Mouse (Mus musculus) midbrain, embryonic 16.5 days (tissue): ENCODE results near the gene Ercc2. TPM values are rescaled to one million over a fixed set of nuclear protein-coding genes. Genes with fewer than 3 reads are reported as not detected.

ENCODE experiments used
- ATAC-seq: fragments of 200-750 bp; cut with Nextera tagmentation; 2 replicates; pipeline ENCODE4 v1.8.0; 2017; ENCODE audit warnings: moderate TSS enrichment
- H3K27ac ChIP-seq: fragments of 300-500 bp; sonication (generic); 2 replicates; pipeline ENCODE4 v1.5.1; 2014; ENCODE audit warnings: mild to moderate bottlenecking, low read length, mixed read lengths
- H3K27me3 ChIP-seq: fragments of 300-500 bp; sonication (generic); 2 replicates; pipeline ENCODE4 v1.6.1; 2014; ENCODE audit warnings: low read depth, low read length, mixed read lengths; ENCODE audit not compliant: control insufficient read depth, insufficient read depth
- H3K36me3 ChIP-seq: fragments of 300-500 bp; sonication (generic); 2 replicates; pipeline ENCODE4 v1.6.1; 2014; ENCODE audit warnings: mild to moderate bottlenecking, low read length, moderate library complexity, mixed read lengths; ENCODE audit not compliant: control insufficient read depth, insufficient read depth
- H3K4me1 ChIP-seq: fragments of 300-500 bp; sonication (generic); 2 replicates; pipeline ENCODE4 v1.6.1; 2014; ENCODE audit warnings: mild to moderate bottlenecking, low read length, mixed read lengths; ENCODE audit not compliant: control insufficient read depth, insufficient read depth
- H3K4me2 ChIP-seq: fragments of 300-500 bp; sonication (generic); 2 replicates; pipeline ENCODE4 v1.6.1; 2014; ENCODE audit warnings: mild to moderate bottlenecking, low read length, mixed read lengths
- H3K4me3 ChIP-seq: fragments of 300-500 bp; sonication (generic); 2 replicates; pipeline ENCODE4 v1.5.1; 2014; ENCODE audit warnings: low read depth, mild to moderate bottlenecking, low read length, moderate library complexity, mixed read lengths
- H3K9ac ChIP-seq: fragments of 300-500 bp; sonication (generic); 2 replicates; pipeline ENCODE4 v1.6.1; 2014; ENCODE audit warnings: low read depth, low read length, mixed read lengths
- H3K9me3 ChIP-seq: fragments of 300-500 bp; sonication (generic); replicated peaks from 2 replicates; pipeline ENCODE4 v1.6.1; 2014; ENCODE audit warnings: mild to moderate bottlenecking, low read length, mixed read lengths; ENCODE audit not compliant: control insufficient read depth, poor library complexity, severe bottlenecking
- WGBS: fragments of 180-500 bp; shearing (Covaris S2); extraction: QIAGEN DNeasy Blood & Tissue Kit; methylation state at CpG from one replicate; pipeline ENCODE4 v1.1.7; 2014; 5-methylcytosine and 5-hydroxymethylcytosine counted together
- polyA plus RNA-seq: library from polyadenylated mRNA; unstranded; fragments of >200 nt; fragmentation: Nextera tagmentation; extraction: Ambion mirVana; gene quantifications from 2 replicates; pipeline ENCODE4 v1.2.1, GENCODE M21; 2015

Ercc2 gene
- polyA plus RNA-seq, 1 experiment from 2014 or later, result 29.5 TPM

DNA sequence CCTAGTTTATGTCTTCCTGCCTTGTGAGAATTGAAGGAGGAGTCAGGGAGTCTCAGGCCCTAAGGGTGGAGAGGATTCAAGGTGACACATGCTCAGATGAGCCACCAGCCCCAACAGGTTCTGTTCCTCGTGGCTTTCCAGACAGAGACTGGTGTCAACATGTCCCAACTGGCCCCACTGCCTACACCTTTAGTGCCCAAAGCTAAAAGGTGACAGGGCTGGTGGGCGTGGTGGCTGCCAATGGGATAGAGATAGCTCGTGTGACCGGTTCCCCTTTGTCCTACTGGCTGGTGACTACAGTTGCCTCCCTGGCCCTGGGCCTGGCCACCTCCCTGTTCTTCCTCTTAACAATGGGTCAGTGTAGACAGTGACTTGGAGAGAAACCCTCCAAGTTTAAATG is 16.4 kb upstream of the Ercc2 start:
- Histone ChIP-seq H3K9me3 (no peaks in the 10 kb centered on the region), H3K4me3 (no peak overlapping the region), H3K36me3 (no peaks in the 10 kb centered on the region), H3K27me3 (no peaks in the 10 kb centered on the region), H3K4me2 (no peak overlapping the region), H3K27ac (no peak overlapping the region), H3K4me1 (peaks cover 7% of the 10 kb centered on the region; the same call in 1 of the 2 replicates), H3K9ac (no peak overlapping the region)
- WGBS, result 80% methylated on average over 4 of the region's 4 CpGs
- no peak for ATAC-seq

DNA sequence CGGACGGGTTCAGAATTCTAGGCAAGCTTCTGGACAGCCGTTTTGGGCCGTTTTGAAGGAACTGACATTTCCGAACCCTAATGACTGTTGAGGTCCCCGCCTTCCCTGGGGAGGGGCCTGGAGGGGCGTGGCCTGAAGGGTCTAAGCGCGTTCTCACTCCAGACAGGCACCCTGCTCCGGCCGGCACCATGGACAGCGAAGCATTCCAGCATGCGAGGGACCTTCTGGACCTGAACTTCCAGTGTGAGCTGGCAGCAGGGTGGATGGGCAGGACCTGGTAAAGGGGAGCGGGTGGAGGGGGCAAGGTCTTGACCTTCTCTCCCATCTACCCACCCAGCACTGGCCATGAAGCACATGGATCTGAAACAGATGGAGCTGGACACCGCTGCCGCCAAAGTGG is 13.4 kb upstream of the Ercc2 start:
- peaks cover 5% of the 10 kb centered on the region; the same call in 1 of the 2 replicates for H3K4me1 ChIP-seq
- WGBS, result 28% methylated on average over 16 of the region's 16 CpGs
- no peaks in the 10 kb centered on the region for H3K36me3 ChIP-seq
- H3K9me3 ChIP-seq, result no peaks in the 10 kb centered on the region
- no peak overlapping the region for H3K9ac ChIP-seq
- no peaks in the 10 kb centered on the region for H3K27me3 ChIP-seq
- no peak for ATAC-seq
- no peak overlapping the region for H3K27ac ChIP-seq
- no peak overlapping the region for H3K4me2 ChIP-seq
- H3K4me3 ChIP-seq, result no peak overlapping the region

DNA sequence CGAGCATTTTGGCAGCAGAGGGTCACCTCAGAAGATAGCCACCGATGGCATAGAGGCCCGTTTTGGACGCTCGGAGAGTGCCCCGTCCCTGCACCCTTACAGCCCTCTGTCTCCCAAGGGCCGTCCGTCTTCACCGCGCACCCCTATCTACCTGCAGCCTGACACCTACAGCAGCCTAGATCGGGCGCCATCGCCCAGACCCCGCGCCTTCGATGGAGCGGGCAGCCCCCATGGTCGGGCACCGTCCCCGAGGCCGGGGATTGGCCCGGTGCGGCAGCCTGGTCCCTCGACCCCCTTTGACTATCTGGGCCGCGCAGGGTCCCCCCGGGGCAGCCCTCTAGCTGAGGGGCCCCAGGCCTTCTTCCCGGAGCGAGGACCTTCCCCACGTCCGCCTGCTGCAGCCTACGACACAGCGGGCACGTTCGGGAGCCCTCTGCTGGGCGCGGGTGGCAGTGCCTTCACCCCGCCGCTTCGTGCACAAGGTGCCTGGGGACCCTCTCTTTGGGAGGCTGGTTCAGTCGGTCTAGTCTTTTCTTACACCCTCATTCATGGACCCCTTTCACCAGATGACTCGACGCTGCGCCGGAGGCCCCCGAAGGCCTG is 11.9 kb upstream of the Ercc2 start:
- no peaks in the 10 kb centered on the region for H3K27me3 ChIP-seq
- H3K4me2 ChIP-seq, result peak overlapping the region; percentile 78
- peak overlapping the region; percentile 72 for H3K9ac ChIP-seq
- H3K4me3 ChIP-seq, result peak overlapping the region; percentile 44
- ATAC-seq, result peak; percentile 87
- H3K36me3 ChIP-seq, result no peaks in the 10 kb centered on the region
- H3K9me3 ChIP-seq, result no peaks in the 10 kb centered on the region
- 10% methylated on average over 46 of the region's 46 CpGs for WGBS
- H3K27ac ChIP-seq, result no peak overlapping the region; the same call in 1 of the 2 replicates
- peaks cover 5% of the 10 kb centered on the region; the same call in 1 of the 2 replicates for H3K4me1 ChIP-seq

GRCm38 (mm10) chr7:19373367-19373766 is 8.4 kb upstream of the Ercc2 start:
- 89% methylated on average over 2 of the region's 2 CpGs for WGBS
- Histone ChIP-seq H3K9me3 (no peaks in the 10 kb centered on the region), H3K4me1 (peaks cover 5% of the 10 kb centered on the region; the same call in 1 of the 2 replicates), H3K27me3 (no peaks in the 10 kb centered on the region), H3K36me3 (no peaks in the 10 kb centered on the region), H3K4me2 (no peak overlapping the region), H3K27ac (no peak overlapping the region), H3K9ac (no peak overlapping the region), H3K4me3 (no peak overlapping the region)
- ATAC-seq, result no peak

DNA sequence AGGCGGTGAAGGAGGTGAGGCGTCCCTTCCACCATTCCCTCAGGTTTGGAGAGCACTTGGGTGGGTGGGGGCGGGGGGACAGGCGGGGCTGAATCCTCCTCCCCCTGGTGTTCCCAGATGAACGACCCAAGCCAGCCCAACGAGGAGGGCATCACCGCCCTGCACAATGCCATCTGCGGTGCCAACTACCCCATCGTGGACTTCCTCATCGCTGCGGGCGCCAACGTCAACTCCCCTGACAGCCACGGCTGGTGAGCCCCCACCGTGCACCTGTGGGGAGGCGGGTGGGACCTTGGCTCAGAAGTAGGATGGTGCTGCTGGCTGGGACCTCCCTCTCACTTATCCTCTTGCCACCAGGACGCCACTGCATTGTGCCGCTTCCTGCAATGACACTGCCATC is 6.4 kb upstream of the Ercc2 start:
- 79% methylated on average over 16 of the region's 18 CpGs for WGBS
- Histone ChIP-seq H3K4me1 (no peaks in the 10 kb centered on the region), H3K9ac (no peak overlapping the region), H3K9me3 (no peaks in the 10 kb centered on the region), H3K4me3 (no peak overlapping the region), H3K4me2 (no peak overlapping the region), H3K36me3 (no peaks in the 10 kb centered on the region), H3K27ac (no peak overlapping the region), H3K27me3 (no peaks in the 10 kb centered on the region)
- no peak for ATAC-seq

GRCm38 (mm10) chr7:19376019-19376418 is 5.8 kb upstream of the Ercc2 start:
- no peak overlapping the region for H3K27ac ChIP-seq
- no peak overlapping the region for H3K9ac ChIP-seq
- no peak overlapping the region for H3K4me2 ChIP-seq
- no peak for ATAC-seq
- H3K9me3 ChIP-seq, result no peaks in the 10 kb centered on the region
- no peaks in the 10 kb centered on the region for H3K36me3 ChIP-seq
- no peaks in the 10 kb centered on the region for H3K4me1 ChIP-seq
- no peak overlapping the region for H3K4me3 ChIP-seq
- 95% methylated on average over 4 of the region's 4 CpGs for WGBS
- H3K27me3 ChIP-seq, result no peaks in the 10 kb centered on the region

- Histone ChIP-seq H3K9ac (no peak overlapping the region), H3K27me3 (no peaks in the 10 kb centered on the region), H3K4me1 (peaks cover 6% of the 10 kb centered on the region), H3K4me2 (no peak overlapping the region), H3K4me3 (no peak overlapping the region), H3K36me3 (no peaks in the 10 kb centered on the region), H3K27ac (no peak overlapping the region), H3K9me3 (no peaks in the 10 kb centered on the region)
- whole genome bisulfite sequencing, result 75% methylated on average over 8 of the region's 8 CpGs
- ATAC-seq, result no peak
Measured at GRCm38 (mm10) chr7:19378049-19378448, 3.8 kb upstream of the Ercc2 start.

- no peaks in the 10 kb centered on the region for H3K9me3 ChIP-seq
- 1% methylated on average over 20 of the region's 37 CpGs for WGBS
- H3K27ac ChIP-seq, result peak overlapping the region; percentile 68
- peaks cover 9% of the 10 kb centered on the region for H3K36me3 ChIP-seq
- no peaks in the 10 kb centered on the region for H3K27me3 ChIP-seq
- peak overlapping the region; percentile 94 for H3K4me3 ChIP-seq
- H3K4me2 ChIP-seq, result peak overlapping the region; percentile 85
- H3K4me1 ChIP-seq, result peaks cover 13% of the 10 kb centered on the region
- ATAC-seq, result peak; percentile 60
- peak overlapping the region; percentile 93 for H3K9ac ChIP-seq
Measured at GRCm38 (mm10) chr7:19382166-19382541, 344 bp downstream of the Ercc2 start.

- Histone ChIP-seq H3K27me3 (no peaks in the 10 kb centered on the region), H3K4me3 (no peak overlapping the region), H3K4me2 (no peak overlapping the region), H3K36me3 (peaks cover 23% of the 10 kb centered on the region), H3K4me1 (peaks cover 15% of the 10 kb centered on the region), H3K9me3 (no peaks in the 10 kb centered on the region), H3K9ac (no peak overlapping the region), H3K27ac (no peak overlapping the region)
- no peak for ATAC-seq
- WGBS, result 91% methylated on average over 9 of the region's 9 CpGs
Measured at GRCm38 (mm10) chr7:19383708-19384107, 1.9 kb downstream of the Ercc2 start.
